Mouse (Mus musculus) left cerebral cortex, postnatal 4 days (tissue): ENCODE measurements around the gene Ift74. TPM values are rescaled to one million over a fixed set of nuclear protein-coding genes. Genes with fewer than 3 reads are reported as not detected.
A peak's percentile ranks its signal among the peaks of the same experiment; 100 is the strongest.
"Not testable (repeated sequence)": the region's sequence is repeated elsewhere in the genome, so short reads cannot be mapped to it uniquely, and the experiment has no call there.

Experiments used
- DNase-seq: peaks from one replicate; pipeline ENCODE4 v3.0.0-alpha.2; 2022
- intact Hi-C: fragments of 180-260 bp; cut with DNase I; formaldehyde crosslinking; loops from one replicate; pipeline ENCODE4 v1.15.1; 2025
- total RNA-seq, 2 experiments: library from RNA; stranded (reverse); gene quantifications; 2 replicates each; pipeline ENCODE4 v1.2.3; 2021

Ift74 gene
- 10 to 100 TPM; 26.8 to 30.4 TPM for total RNA-seq

GRCm38 (mm10) chr4:94613972-94614626 is at the start of gene Ift74:
Ift74 (plus strand) TSS chr4:94614491.
- intact Hi-C loops: no loop called here
- peak; percentile 96 for DNase-seq

GRCm38 (mm10) chr4:94572677-94573076 is 41.6 kb upstream of the Ift74 start:
- DNase-seq: no peak
- intact Hi-C loops: no loop called here

- no peak for DNase-seq
- intact Hi-C loops: no loop called here
Measured at GRCm38 (mm10) chr4:94591765-94592381, 22.4 kb upstream of the Ift74 start.

- DNase-seq: no peak
Measured at GRCm38 (mm10) chr4:94592709-94593108, 21.6 kb upstream of the Ift74 start.

GRCm38 (mm10) chr4:94601395-94601794 is 12.9 kb upstream of the Ift74 start:
- intact Hi-C loops: no loop called here
- DNase-seq: no peak

More at GRCm38 (mm10) chr4:94592709-94593108, 21.6 kb upstream of the Ift74 start:
- intact Hi-C loops: no loop called here

GRCm38 (mm10) chr4:94602496-94603030 is 11.7 kb upstream of the Ift74 start:
- intact Hi-C loops: no loop called here

GRCm38 (mm10) chr4:94603031-94603629 is 11.2 kb upstream of the Ift74 start, which contains the start of gene Plaa:
Plaa (minus strand) TSS chr4:94603244.
- peak; percentile 91 for DNase-seq
- intact Hi-C loops: no loop called here

More at GRCm38 (mm10) chr4:94602496-94603030, 11.7 kb upstream of the Ift74 start:
- DNase-seq: no peak

- intact Hi-C loops: no loop called here
- no peak for DNase-seq
Measured at GRCm38 (mm10) chr4:94604452-94605019, 9.8 kb upstream of the Ift74 start.

- no peak for DNase-seq
- intact Hi-C loops: no loop called here
Measured at GRCm38 (mm10) chr4:94605591-94605990, 8.7 kb upstream of the Ift74 start.

GRCm38 (mm10) chr4:94610339-94610738 is 4.0 kb upstream of the Ift74 start:
- no peak for DNase-seq

GRCm38 (mm10) chr4:94614627-94615006 is 326 bp downstream of the Ift74 start:
- intact Hi-C loops: no loop called here
- DNase-seq: no peak

More at GRCm38 (mm10) chr4:94610339-94610738, 4.0 kb upstream of the Ift74 start:
- intact Hi-C loops: no loop called here

- DNase-seq: no peak
- intact Hi-C loops: no loop called here
Measured at GRCm38 (mm10) chr4:94620077-94620476, 5.8 kb downstream of the Ift74 start.

GRCm38 (mm10) chr4:94643141-94643540 is 28.9 kb downstream of the Ift74 start:
- DNase-seq: no peak
- intact Hi-C loops: no loop called here

GRCm38 (mm10) chr4:94649920-94650319 is 35.6 kb downstream of the Ift74 start, which contains the start of gene Lrrc19:
Lrrc19 (minus strand) TSS chr4:94650144.
- no peak for DNase-seq

GRCm38 (mm10) chr4:94650426-94651175 is 36.3 kb downstream of the Ift74 start:
- intact Hi-C loops, DNase-seq: not testable (repeated sequence)

More at GRCm38 (mm10) chr4:94649920-94650319, 35.6 kb downstream of the Ift74 start, which contains the start of gene Lrrc19:
- intact Hi-C loops: no loop called here

- intact Hi-C loops: no loop called here
- DNase-seq: no peak
Measured at GRCm38 (mm10) chr4:94669718-94670117, 55.4 kb downstream of the Ift74 start.

- intact Hi-C loops: no loop called here
- no peak for DNase-seq
Measured at GRCm38 (mm10) chr4:94680662-94681061, 66.4 kb downstream of the Ift74 start.

- intact Hi-C loops: no loop called here
- no peak for DNase-seq
Measured at GRCm38 (mm10) chr4:94681181-94681580, 66.9 kb downstream of the Ift74 start.

- DNase-seq: no peak
- intact Hi-C loops: no loop called here
Measured at GRCm38 (mm10) chr4:94682029-94682428, 67.7 kb downstream of the Ift74 start.

GRCm38 (mm10) chr4:94683305-94683704 is 69.0 kb downstream of the Ift74 start:
- DNase-seq: no peak
- intact Hi-C loops: no loop called here
